Mouse (Mus musculus) thymus, adult 2 months (tissue): ENCODE data around the gene Syt16.

Experiments used
- CTCF ChIP-seq: fragments of 200-500 bp; IDR thresholded peaks from 2 replicates; pipeline ENCODE4 v1.5.1; 2012; ENCODE audit warnings: mild to moderate bottlenecking, control low read depth, low read length, moderate library complexity, borderline replicate concordance; ENCODE audit not compliant: control insufficient read depth, poor library complexity, insufficient read depth; ENCODE audit errors: extremely low read depth
- POLR2A ChIP-seq: fragments of 200-500 bp; IDR thresholded peaks from 2 replicates; pipeline ENCODE4 v1.6.1; 2012; ENCODE audit warnings: mild to moderate bottlenecking, low read length, control low read depth, moderate library complexity; ENCODE audit not compliant: control insufficient read depth, poor library complexity, insufficient read depth; ENCODE audit errors: extremely low read depth

DNA sequence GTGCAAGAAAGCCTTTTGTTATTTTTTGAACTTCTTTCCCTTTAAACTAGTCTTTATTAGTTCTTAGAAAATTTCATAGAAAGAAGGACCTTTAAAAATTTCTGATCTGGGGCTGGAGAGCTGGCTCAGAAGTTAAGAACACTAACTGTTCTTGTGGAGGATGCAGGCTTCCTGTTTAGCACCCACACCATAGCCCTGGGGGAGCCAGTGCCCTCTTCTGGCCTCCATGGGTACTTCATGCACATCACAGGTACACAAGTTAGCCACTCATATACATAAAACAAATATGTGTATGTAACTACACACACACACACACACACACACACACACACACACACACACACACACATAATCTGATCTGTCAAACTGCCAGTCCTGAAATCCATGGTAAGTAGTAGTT, 7.9 kb upstream of the Syt16 start:
- TF ChIP-seq CTCF: no peak
- TF ChIP-seq POLR2A: no peak
